Mouse (Mus musculus) gastrocnemius, postnatal 36 days (tissue): ENCODE data around the gene Emc9. TPM values are rescaled to one million over a fixed set of nuclear protein-coding genes. Genes with fewer than 3 reads are reported as not detected.

Experiments
- DNase-seq, 2 experiments: peaks; one replicate each; pipeline ENCODE4 v3.0.0; 2022
- intact Hi-C: fragments of 180-260 bp; cut with DNase I; formaldehyde crosslinking; loops from one replicate; pipeline ENCODE4 v1.15.1; 2025
- long read RNA-seq, 2 experiments: library from polyadenylated mRNA; stranded (forward); transcript quantifications; one replicate each; pipeline ENCODE4 v2.0.0; 2021
- total RNA-seq, 2 experiments: library from RNA; stranded (reverse); gene quantifications; 2 replicates each; pipeline ENCODE4 v1.2.3; 2021

Gene Emc9
- 10 to 100 TPM; 29.6 to 34.6 TPM for total RNA-seq
- long read RNA-seq, experiment 1, transcript Emc9-201 (5 exons, 855 nt) = major isoform, 58 of 62 reads
- long read RNA-seq, experiment 1, partial matches to known transcripts = 2 of 62 reads
- long read RNA-seq, experiment 1, other reads (novel, unspliced or antisense) = 1 of 62 reads
- long read RNA-seq, experiment 2, transcript Emc9-201 (5 exons, 855 nt) = major isoform, 66 of 74 reads
- long read RNA-seq, experiment 2, partial matches to known transcripts = 1 of 74 reads
- long read RNA-seq, experiment 2, other reads (novel, unspliced or antisense) = 4 of 74 reads

DNA sequence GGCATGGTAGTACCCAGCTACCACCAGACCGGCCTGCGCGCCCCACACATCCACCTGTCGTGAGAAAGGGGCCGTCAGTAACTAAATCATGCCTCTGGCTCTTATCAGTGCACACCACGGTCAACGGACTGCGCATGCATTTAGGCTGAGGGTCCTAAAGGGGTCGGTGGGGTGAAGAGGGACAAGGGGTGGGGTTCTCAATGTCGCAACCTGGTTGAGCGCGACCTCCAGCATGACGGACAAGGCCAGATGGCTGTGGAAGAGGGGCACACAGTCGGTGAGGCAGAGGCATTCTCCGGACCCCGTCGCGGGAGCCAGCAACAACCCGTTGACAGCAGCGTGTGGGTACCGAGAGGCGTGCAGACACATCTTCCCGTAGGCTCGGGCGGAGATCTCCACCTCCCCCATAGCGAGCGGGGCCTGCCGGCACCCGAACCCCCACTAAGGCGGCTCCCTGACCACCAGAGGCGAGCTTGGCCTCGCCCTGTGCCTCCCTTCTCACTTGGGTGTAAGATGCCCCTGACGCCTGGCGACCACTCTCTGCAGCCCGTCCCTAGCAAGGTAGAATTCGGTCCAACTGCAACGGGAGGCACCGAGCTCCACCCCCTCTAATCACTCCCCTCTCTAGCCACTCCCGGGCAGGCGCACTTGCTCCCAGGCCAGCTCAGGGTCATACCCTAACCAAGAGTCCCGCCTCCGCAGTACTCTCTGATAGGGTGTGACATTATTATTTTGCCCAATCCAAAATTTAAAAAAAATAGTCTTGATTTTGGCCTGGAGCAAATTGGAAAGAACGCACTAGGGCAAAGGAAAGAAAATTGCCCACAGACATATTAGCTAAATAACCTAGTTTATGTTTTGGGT lies at the start of gene Emc9:
Emc9 (minus strand) TSS at position 601 of the 864 bp plus-strand sequence.
- intact Hi-C loops = no loop called here
- peak; percentile 69 to 81 for DNase-seq

DNA sequence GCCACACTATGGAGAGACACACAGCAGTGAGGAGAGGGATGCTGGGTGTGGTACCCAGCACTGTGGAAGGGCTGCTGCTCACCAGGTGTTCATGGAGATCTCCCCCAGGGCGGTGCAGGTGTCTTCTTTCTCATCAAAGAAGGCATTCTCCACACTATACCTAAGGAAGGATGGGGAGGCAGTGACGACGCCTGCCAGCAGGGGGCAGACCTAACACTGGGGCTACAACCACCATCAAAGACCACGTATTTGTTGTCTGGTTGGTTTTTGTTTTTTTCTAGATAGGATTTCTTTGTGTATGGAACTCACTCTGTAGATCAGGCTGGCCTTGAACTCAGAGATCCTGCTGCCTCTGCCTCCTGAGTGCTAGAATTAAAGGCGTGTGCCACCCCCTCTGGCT lies 44.2 kb upstream of the Emc9 start:
- intact Hi-C loops = loop anchor here (5.0 kb wide), 1 partner anchor 128 kb away; the partner anchor contains the start of gene Cideb
- DNase-seq = peak in 1 of 2 experiments; percentile 42

DNA sequence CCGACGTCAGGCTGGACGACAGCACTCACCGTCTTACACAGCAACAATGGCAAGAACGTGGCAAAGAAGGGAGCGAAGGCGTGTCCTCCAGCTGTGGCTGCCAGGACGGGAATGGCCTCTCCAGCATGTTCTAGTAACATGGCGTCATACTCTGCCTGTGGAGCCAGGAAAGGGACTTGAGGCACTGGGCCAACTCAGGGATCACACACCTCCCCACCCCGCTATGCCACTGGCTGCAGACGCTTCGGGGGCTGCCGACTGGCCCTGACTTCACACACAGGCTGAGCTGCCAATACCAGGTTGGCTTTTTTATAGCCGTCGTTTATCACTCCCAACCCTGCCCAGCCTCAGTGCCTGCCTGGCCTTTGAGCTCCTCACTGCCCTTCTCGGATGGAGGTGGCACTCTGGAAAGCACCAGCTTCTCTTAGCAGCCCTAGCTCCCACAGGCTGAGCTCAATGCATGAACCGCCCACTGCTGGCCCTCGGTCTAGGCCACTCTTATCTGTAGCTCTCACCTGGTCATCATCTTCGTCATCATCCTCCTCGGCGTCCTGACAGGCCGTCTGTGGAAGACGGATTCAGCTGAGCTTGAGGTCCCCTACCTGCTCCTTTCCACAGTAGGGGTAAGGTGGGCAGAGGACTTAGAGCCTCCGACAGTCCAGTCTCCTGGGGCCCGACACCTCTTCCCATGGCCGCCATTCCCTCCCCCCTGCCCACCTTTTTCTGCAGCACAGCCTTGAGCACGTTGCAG lies 43.1 kb upstream of the Emc9 start:
- intact Hi-C loops = loop anchor here (5.0 kb wide), 1 partner anchor 129 kb away; the partner anchor contains the start of gene Cideb
- no peak for DNase-seq

DNA sequence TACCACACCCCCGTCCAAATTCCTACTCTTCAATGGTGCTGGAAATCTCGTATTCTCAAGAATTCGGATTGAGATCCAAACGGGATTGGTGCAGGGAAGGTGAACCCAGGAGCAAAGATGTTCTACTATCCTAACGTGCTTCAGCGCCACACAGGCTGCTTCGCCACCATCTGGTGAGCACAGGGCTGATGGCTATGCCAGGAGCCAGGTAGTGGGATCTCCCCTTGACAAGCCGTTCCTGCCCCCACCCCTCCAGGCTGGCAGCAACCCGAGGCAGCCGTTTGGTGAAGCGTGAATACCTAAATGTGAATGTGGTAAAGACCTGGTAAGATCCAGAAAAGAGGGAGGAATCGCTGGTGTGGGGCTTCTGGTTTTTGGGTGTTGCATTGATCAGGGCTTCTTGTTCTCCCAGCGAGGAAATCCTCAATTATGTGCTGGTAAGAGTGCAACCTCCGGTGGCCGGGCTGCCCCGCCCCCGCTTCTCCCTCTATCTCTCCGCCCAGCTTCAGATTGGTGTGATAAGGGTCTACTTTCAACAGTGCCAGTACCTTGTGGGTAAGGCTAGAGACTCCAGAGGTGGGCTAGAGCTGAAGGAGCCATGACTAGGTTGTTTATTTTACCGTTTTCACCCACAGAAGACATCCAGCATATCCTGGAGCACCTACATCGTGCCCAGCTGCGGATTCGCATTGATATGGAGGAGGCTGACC lies 33.5 kb upstream of the Emc9 start:
- intact Hi-C loops = no loop called here
- no peak for DNase-seq

DNA sequence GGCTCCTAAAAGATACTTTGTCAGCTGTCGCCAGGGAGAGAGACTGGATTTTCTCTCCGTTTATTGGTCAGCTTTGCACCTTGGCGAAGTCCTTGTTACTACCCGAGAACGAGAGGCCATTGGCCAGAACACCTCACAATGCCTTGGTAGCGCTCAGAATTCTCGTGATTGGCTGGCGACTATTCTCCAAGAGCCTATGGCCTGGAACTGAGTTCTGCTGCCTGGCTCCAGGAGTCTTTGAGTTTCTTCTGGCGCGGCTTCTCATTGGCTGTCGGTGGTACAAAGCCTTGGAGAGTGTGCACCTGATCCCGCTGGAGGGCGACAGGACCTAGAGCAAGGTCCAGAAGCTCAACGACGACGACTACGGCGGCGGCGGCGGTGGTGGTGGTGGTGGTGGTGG lies 32.7 kb upstream of the Emc9 start, which contains the start of gene Rec8:
Rec8 (plus strand) TSS at position 216 of the 400 bp plus-strand sequence.
- DNase-seq = no peak
- intact Hi-C loops = no loop called here

DNA sequence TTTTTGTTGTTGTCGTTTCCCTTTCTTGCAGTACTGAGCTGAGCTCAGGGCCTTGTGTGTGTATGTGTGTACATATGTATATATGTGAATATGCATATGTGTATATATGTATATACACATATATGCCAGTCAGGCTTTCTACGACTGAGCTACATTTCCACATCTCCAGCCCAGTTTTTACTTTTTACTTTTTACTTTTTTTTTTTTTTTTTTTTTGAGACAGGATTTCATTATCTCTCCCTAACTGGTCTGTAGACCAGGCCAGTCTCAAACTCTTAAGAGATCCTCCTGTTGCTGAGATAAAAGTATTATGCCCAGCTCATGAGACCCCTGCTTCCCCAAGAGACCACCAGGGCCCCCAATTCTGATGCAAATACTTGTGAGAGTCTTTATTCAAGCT lies 31.7 kb upstream of the Emc9 start:
- intact Hi-C loops = no loop called here
- DNase-seq = no peak

DNA sequence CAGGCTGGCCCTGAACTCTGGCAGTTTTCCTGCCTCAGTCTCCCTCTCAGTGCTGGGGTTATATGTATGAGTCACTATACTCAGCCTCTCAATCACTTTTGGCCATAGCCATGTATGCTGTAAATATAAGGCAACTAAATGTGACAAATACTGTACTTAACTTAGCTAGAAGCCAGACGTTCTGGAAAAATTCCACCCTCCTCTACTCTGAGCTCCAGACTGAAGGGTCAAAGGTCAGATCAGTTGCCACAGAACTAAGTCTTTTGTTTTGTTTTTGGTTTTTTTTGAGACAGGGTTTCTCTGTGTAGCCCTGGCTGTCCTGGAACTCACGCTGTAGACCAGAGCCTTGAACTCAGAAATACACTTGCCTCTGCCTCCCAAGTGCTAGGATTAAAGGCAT lies 30.8 kb upstream of the Emc9 start:
- intact Hi-C loops = no loop called here
- DNase-seq = no peak

DNA sequence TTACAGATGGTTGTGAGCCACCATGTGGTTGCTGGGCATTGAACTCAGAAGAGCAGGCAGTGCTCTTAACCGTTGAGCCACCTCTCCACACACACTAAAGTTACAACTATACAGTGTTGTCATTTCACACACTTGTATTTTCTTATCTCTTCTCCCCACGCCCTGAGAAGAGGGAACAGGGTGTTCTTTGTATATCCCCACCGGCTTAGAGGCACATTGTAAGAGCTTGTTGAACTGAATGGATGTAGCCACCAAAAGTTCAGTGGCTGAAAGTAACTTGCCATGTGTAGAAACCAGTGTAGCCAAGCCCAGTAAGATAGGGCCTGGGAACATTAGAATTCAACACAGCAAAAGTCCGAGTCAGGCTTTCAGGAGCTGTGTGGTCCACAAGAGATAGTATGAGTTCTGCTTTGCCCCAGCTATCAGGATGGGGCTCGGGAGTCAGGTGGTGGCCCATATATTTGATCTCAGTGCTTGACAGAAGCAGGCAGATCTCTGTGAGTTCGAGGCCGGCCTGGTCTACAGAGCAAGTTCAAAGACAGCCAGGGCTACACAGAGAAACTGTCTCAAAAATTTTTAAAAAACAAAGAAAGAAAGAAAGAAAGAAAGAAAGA lies 29.6 kb upstream of the Emc9 start:
- no peak for DNase-seq
- intact Hi-C loops = no loop called here

DNA sequence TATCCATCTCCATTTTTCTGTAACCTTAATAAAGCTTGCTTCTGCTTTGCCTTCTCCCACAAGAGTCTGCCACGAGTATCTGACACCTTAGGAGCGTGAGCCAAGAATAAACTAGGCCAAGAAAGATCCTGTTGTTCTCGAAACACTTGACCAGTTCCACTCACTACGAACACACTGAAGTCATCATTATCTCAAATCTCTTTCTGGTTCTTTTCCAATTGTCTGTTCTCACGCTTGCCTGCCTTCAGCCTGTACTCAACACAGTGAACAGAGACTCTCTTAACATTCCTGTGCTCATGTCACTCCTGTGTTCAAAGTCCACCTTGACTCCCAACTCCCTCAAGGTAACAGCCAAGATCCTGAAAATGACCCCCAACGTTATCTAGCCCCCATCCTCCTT lies 28.2 kb upstream of the Emc9 start:
- intact Hi-C loops = no loop called here
- no peak for DNase-seq

DNA sequence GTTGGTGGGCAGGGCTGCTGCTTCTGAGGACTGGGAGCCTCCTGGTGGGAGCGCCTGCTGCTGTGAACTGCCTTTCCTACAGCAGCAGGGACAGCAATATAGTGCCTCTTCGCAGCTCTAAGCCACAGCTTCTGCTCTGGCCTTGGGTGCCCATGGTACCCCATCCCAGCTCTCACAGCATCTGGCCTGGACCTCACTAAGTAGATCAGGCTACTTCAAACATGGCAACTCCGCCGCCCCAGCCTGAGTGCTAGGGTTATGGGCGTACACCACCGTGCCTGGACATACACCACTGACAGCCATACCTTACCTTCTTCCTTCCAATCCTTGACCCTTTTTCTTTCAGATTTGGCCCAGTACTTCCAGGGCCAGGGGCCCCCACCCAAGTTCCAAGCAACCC lies 23.2 kb upstream of the Emc9 start:
- DNase-seq = no peak
- intact Hi-C loops = no loop called here

DNA sequence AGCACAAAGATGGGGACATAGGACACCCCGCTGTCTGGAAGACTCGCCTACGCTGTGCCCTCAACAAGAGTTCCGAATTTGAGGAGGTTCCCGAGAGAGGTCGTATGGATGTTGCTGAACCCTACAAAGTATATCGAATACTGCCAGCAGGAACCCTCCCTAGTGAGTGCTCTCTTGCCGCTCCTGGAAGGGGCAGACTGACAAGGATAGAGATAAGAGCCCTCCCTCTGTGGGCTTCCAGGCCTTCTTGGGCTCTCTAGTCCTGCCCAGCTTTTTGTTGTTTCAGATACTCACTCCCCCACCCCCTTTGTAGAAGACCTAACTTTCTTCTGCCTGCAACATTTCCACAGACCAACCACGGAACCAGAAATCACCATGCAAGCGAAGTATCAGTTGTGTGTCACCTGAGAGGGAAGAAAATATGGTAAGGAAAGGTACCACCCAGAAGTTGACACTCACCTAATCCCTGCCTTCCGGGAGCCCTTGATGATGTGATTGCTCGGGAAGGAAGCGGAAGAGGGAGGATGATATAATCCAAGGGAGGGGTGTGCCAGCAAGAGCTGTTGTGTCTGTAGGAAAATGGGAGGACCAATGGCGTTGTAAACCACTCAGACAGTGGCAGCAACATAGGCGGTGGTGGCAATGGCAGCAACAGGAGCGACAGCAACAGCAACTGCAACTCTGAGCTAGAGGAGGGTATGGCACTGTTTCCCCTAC lies 20.8 kb upstream of the Emc9 start:
- intact Hi-C loops = no loop called here
- no peak for DNase-seq

DNA sequence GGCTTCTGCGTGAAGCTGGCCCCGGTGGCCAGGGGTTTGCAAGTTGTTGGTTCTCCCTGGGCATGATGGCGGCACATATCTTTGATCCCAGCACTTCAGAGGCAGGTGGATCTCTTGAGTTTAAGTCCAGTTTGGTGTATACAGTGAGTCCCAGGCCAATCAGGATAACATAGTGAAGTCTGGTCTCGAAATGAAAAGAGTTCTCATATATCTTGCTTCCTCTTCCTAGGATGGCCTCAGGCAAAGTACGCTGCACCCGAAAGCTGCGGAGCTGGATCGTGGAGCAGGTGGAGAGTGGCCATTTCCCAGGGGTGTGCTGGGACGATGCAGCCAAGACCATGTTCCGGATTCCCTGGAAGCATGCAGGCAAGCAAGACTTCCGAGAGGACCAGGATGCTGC lies 19.7 kb upstream of the Emc9 start:
- DNase-seq = no peak
- intact Hi-C loops = loop anchor here (5.0 kb wide), 1 partner anchor 43 kb away; the partner anchor contains the start of genes A730061H03Rik and Dcaf11

DNA sequence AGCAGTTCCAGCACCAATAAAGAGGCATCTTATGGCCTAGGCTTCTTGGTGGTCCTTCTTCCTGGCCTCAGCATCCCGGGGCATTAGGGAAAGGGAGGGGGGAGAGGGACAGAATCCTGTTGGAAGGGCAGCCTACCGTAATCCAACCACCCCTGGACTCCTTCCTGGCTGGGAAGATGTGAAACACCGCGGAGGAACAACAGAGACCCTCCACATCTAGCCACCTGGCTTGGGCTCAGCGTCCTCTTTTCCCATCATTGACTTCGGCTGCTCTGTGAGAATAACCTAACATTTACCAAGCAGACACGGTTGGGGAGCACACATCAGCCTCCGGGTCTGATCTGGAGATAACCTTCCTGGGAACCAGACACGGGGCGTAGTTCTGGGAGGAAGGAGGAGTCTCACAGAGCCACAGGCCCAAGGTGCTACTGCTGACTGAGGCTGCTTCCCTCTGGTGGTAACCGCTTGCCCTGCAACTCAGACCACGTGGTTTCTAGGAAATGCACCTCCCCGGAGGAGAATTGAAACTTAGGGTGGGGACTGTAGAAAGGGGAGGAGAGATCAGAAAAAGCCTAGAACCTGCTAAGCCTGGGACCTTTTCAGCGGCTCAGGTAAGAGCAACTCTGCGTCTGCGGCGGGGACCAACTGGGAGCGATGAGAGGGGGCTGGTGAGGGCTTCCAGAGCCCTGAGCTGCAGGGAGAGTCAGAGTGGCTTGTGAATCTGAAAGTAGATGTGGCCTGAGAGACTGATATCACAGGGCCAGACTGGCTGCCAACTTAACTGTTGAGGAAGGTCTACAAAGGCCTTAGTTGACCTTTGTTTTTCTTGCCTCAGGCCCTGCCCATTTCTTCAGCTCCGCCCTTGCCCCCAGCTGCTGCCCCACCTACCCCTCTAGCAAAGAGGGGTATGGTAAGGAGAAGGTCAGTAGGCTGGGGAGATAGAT lies 18.8 kb upstream of the Emc9 start:
- intact Hi-C loops = loop anchor here (2.0 to 5.0 kb wide), 2 partner anchors 42 to 107 kb away; partner anchors contain the start of genes A730061H03Rik and Dcaf11
- DNase-seq = peak; percentile 88 to 89

DNA sequence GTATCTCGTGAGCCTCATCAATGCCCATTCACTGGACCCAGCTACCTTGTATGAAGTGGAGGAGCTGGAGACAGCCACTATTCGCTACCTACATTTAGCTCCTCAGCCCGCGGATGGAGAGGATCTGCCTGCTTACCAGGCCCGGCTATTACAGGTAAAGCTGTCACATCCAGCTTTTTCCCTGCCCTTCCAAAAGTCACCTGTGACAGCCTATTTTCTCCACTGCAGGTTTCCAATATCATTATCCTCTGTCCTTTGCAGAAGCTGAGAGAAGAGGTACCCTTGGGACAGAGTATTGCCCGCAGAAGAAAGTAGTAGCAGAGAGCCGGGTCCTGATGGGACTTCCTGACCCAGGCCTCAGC lies 18.1 kb upstream of the Emc9 start, which contains the start of gene Irf9:
Irf9 (plus strand) TSS at position 301 of the 362 bp plus-strand sequence.
- no peak for DNase-seq
- intact Hi-C loops = loop anchor here (2.0 to 5.0 kb wide), 2 partner anchors 41 to 106 kb away; partner anchors contain the start of genes A730061H03Rik and Dcaf11

DNA sequence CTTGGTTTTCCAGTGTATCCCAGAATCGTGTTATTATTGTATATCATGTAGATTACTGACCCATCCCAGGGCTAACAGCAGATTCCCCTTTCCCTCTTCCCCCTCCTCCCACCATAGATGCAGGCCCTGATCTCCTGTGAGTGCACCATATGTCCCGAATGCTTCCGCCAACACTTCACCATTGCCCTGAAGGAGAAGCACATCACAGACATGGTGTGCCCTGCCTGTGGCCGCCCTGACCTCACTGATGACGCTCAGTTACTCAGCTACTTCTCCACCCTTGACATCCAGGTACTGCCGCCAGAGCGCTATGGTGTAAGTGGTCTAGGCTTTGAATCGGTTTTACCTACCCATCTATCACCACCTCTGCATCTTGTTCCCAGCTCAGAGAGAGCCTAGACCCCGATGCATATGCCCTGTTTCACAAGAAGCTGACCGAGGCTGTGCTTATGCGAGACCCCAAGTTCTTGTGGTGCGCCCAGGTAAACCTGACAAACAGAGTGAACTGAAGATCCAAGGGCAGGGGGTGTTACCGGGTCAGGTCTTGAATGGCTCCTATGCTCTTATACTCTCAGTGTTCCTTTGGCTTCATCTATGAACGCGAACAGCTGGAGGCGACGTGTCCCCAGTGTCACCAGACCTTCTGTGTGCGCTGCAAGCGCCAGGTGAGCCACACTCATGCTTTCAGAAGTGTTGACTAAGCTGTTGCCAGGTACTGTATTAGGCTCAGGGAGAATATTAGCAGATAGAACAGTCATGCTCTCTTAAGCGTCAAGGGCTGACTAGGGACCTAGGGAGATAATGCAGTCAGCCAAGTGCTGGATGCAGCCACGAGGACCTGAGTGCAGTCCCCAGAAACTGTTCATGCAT lies 13.7 kb upstream of the Emc9 start:
- DNase-seq = no peak
- intact Hi-C loops = no loop called here

DNA sequence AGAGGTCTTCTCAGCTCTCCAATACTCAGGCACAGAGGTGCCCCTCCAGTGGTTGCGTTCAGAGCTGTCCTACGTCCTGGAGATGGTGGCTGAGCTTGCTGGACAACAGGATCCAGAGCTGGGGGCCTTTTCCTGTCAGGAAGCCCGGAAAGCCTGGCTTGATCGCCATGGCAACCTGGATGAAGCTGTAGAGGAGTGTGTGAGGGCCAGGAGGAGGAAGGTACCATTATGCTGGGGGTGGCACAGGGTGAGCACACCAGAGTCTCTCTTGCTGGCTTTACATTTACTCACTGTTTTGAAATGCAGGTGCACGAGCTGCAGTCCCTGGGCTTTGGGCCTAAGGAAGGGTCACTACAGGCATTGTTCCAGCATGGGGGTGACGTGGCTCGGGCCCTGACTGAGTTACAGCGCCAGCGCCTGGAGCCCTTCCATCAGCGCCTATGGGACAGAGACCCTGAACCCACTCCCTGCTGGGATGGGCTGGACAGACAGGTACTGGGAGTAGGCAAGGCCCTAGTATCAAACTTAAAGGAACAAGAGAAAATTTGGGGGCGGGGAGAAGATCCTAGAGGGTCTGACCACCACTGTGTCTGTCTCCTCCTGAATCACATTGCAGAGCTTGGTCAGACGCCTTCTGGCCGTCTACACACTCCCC lies 11.1 kb upstream of the Emc9 start:
- intact Hi-C loops = no loop called here
- no peak for DNase-seq
